ENCODE assay signal across 8 mouse cellular contexts in genomic region chr13:32964989-32965811, GRCm38 (mm10). TPM values are rescaled to one million over a fixed set of nuclear protein-coding genes. Genes with fewer than 3 reads are reported as not detected.
DNase-seq lines count a peak whose midpoint lies in the region; ATAC-seq lines count a peak whose summit lies in the region.

Gene Serpinb6b, plus strand, starts transcription at chr13:32965209.

- no peak within 1 kb of the TSS for H3K27ac ChIP-seq in limb, embryonic 11.5 days (replicated peaks; ENCODE audit: low read depth, low read length)
- H3K27ac ChIP-seq in midbrain, embryonic 10.5 days (replicated peaks) = no peak within 1 kb of the TSS

- H3K4me3 ChIP-seq in limb, embryonic 11.5 days (ENCODE audit: low read depth, low read length) = no peak within 1 kb of the TSS
- peak within 1 kb of the TSS; percentile 31 for H3K4me3 ChIP-seq in midbrain, embryonic 10.5 days

- H3K36me3 ChIP-seq in limb, embryonic 11.5 days (ENCODE audit: control insufficient read depth, insufficient read depth, low read length) = no peaks in the 10 kb centered on the region
- no peaks in the 10 kb centered on the region for H3K36me3 ChIP-seq in midbrain, embryonic 10.5 days
- no peaks in the 10 kb centered on the region for H3K36me3 ChIP-seq in splenic B cell, adult 2 months (ENCODE audit: control insufficient read depth, insufficient read depth, low read length, poor library complexity, severe bottlenecking)

- WGBS in limb, embryonic 11.5 days = 42% methylated on average over 16 of the region's 16 CpGs
- 43% methylated on average over 16 of the region's 16 CpGs for WGBS in midbrain, embryonic 10.5 days

- no peak within 1 kb of the TSS for H3K9ac ChIP-seq in limb, embryonic 11.5 days (ENCODE audit: low read length)

- ATAC-seq in activated CD4-positive, CD25-positive, alpha-beta regulatory T cell, adult 4 months = peak; percentile 63
- peak; percentile 21; the same call in 1 of the 2 replicates for ATAC-seq in erythroid progenitor cell, adult 5-6 weeks (replicated peaks; ENCODE audit: low FRiP score, poor library complexity, severe bottlenecking)
- peak; percentile 60 for ATAC-seq in limb, embryonic 11.5 days (ENCODE audit: insufficient number of reproducible peaks, low FRiP score, low TSS enrichment, low read depth)

- DNase-seq in CD4-positive, CD25-positive, alpha-beta regulatory T cell, adult 2 months (ENCODE audit: low read depth, low spot score) = peak; percentile 70
- DNase-seq in heart, postnatal 4 days = peak; percentile 44
- peak; percentile 46 for DNase-seq in limb, embryonic 11.5 days (ENCODE audit: low spot score)
- DNase-seq in midbrain, embryonic 10.5 days (ENCODE audit: low spot score) = peak; percentile 17
- DNase-seq in splenic B cell, adult 2 months (ENCODE audit: low read depth, low spot score) = peak; percentile 60
- no peak for DNase-seq in cerebellum, postnatal 4 days (ENCODE audit: low spot score in 2 of 2)

- H3K9me3 ChIP-seq in limb, embryonic 11.5 days (ENCODE audit: control insufficient read depth, low read length) = no peaks in the 10 kb centered on the region
- H3K9me3 ChIP-seq in midbrain, embryonic 10.5 days (replicated peaks) = no peaks in the 10 kb centered on the region

- no peaks in the 10 kb centered on the region for H3K27me3 ChIP-seq in limb, embryonic 11.5 days (ENCODE audit: control insufficient read depth, insufficient read depth, low read length)
- no peaks in the 10 kb centered on the region for H3K27me3 ChIP-seq in midbrain, embryonic 10.5 days (ENCODE audit: low read depth, poor library complexity, severe bottlenecking)
- no peaks in the 10 kb centered on the region for H3K27me3 ChIP-seq in splenic B cell, adult 2 months (ENCODE audit: control insufficient read depth, insufficient read depth, low read length, poor library complexity, severe bottlenecking)

- peak within 1 kb of the TSS; percentile 35 for H3K4me2 ChIP-seq in limb, embryonic 11.5 days (ENCODE audit: low read depth, severe bottlenecking)

- no peaks in the 10 kb centered on the region for H3K4me1 ChIP-seq in limb, embryonic 11.5 days (ENCODE audit: control insufficient read depth, insufficient read depth, low read length)
- peaks cover 5% of the 10 kb centered on the region; the same call in 1 of the 2 replicates for H3K4me1 ChIP-seq in midbrain, embryonic 10.5 days

RNA-seq across cellular contexts. Expression of gene Serpinb6b, which starts in this region (rescaled TPM):
- polyA plus RNA-seq in activated CD4-positive, CD25-positive, alpha-beta regulatory T cell, adult 4 months (2017; shearing (Covaris generic)) = 10 to 100 TPM; 35.6 to 41.4 TPM
- total RNA-seq in erythroid progenitor cell, adult 5-6 weeks (2015; ENCODE audit: low replicate concordance) = 14.4 and 18.9 TPM in 2 replicates
- total RNA-seq in erythroid progenitor cell, adult 5-6 weeks (2017; ENCODE audit: low replicate concordance) = 16.6 and 20.0 TPM in 2 replicates
- total RNA-seq in heart, postnatal 4 days (2021) = 10 to 100 TPM; 21.8 to 25.0 TPM
- polyA plus RNA-seq in limb, embryonic 11.5 days (2014; fragmentation: Nextera tagmentation; extraction: Ambion mirVana) = 0.32 and 0.54 TPM in 2 replicates
- 0.55 and 0.63 TPM in 2 replicates for polyA plus RNA-seq in midbrain, embryonic 10.5 days (2016; fragmentation: Nextera tagmentation; extraction: Ambion mirVana)

Comparison
In these comparisons a context has a peak if more than half of its experiments do, and no peak if none do; other contexts are left out.
1. RNA of gene Serpinb6b (polyA plus RNA-seq): 35.6 to 41.4 TPM in activated CD4-positive, CD25-positive, alpha-beta regulatory T cell, adult 4 months; 0.55 to 0.63 TPM in midbrain, embryonic 10.5 days and 0.32 to 0.54 TPM in limb, embryonic 11.5 days; every median in the first group is over 10 times any median in the second.
2. Peak in DNase-seq, ATAC-seq and H3K4me2 ChIP-seq in limb, embryonic 11.5 days; RNA of the gene not detected or under 1 TPM.
3. Peak in DNase-seq and H3K4me3 ChIP-seq in midbrain, embryonic 10.5 days; RNA of the gene not detected or under 1 TPM.
4. DNase-seq: peak in CD4-positive, CD25-positive, alpha-beta regulatory T cell, adult 2 months (single experiment), heart, postnatal 4 days (single experiment) and splenic B cell, adult 2 months (single experiment); none in cerebellum, postnatal 4 days (0 of 2).
5. Peak in every context shown above with its lines, with median percentiles within 50 percentile points of each other: ATAC-seq.